Mouse (Mus musculus) liver, embryonic 14.5 days (tissue): ENCODE results near the gene Chmp2b. TPM values are rescaled to one million over a fixed set of nuclear protein-coding genes. Genes with fewer than 3 reads are reported as not detected.
A peak's percentile ranks its signal among the peaks of the same experiment; 100 is the strongest.

ENCODE experiments used
- ATAC-seq: fragments of 200-750 bp; cut with Nextera tagmentation; 2 replicates; pipeline ENCODE4 v1.8.0; 2017; ENCODE audit warnings: moderate number of reproducible peaks, mild to moderate bottlenecking, moderate library complexity; ENCODE audit not compliant: insufficient read depth
- DNase-seq, 3 experiments: peaks; one replicate each; pipeline ENCODE4 v3.0.0-alpha.2; 2012 to 2013; ENCODE audit warnings: low read depth in 3 of 3, low spot score in 3 of 3
- H3K27ac ChIP-seq: fragments of 300-500 bp; sonication (generic); 2 replicates; pipeline ENCODE4 v1.5.1; 2014; ENCODE audit warnings: moderate library complexity, mild to moderate bottlenecking, control low read depth, inconsistent platforms
- H3K27me3 ChIP-seq: fragments of 300-500 bp; sonication (generic); 2 replicates; pipeline ENCODE4 v1.6.1; 2014; ENCODE audit warnings: mild to moderate bottlenecking, low read length, moderate library complexity; ENCODE audit not compliant: control insufficient read depth, insufficient read depth
- H3K36me3 ChIP-seq: fragments of 300-500 bp; sonication (generic); replicated peaks from 2 replicates; pipeline ENCODE4 v1.6.1; 2014; ENCODE audit warnings: low read depth; ENCODE audit not compliant: control insufficient read depth, insufficient read depth
- H3K4me1 ChIP-seq, 2 experiments: fragments of 200-500 bp in 1 of 2; fragments of 300-500 bp in 1 of 2; sonication (generic) in 1 of 2; replicated peaks; 2 replicates each; pipeline ENCODE4 v1.6.1; 2012 to 2014; ENCODE audit warnings: antibody characterized with exemption in 1 of 2, inconsistent platforms in 1 of 2, low read length in 1 of 2; ENCODE audit not compliant: control insufficient read depth in 2 of 2, insufficient read depth in 2 of 2
- H3K4me2 ChIP-seq: fragments of 300-500 bp; sonication (generic); 2 replicates; pipeline ENCODE4 v1.6.1; 2014; ENCODE audit warnings: low read depth, mild to moderate bottlenecking, control low read depth, moderate library complexity
- H3K4me3 ChIP-seq, 2 experiments: fragments of 200-500 bp in 1 of 2; fragments of 300-500 bp in 1 of 2; sonication (generic) in 1 of 2; 2 replicates each; pipeline ENCODE4 v1.5.1; 2012 to 2014; ENCODE audit warnings: low read depth in 2 of 2, low read length in 2 of 2, mild to moderate bottlenecking in 2 of 2, control low read depth in 1 of 2, inconsistent platforms in 1 of 2, moderate library complexity in 1 of 2; ENCODE audit not compliant: insufficient read depth in 1 of 2
- H3K9ac ChIP-seq: fragments of 300-500 bp; sonication (generic); replicated peaks from 2 replicates; pipeline ENCODE4 v1.6.1; 2014; ENCODE audit warnings: mild to moderate bottlenecking, control low read depth, moderate library complexity
- H3K9me3 ChIP-seq: fragments of 300-500 bp; sonication (generic); 2 replicates; pipeline ENCODE4 v1.6.1; 2016; ENCODE audit warnings: low read length, mixed read lengths; ENCODE audit not compliant: control insufficient read depth
- CTCF ChIP-seq: IDR thresholded peaks from 2 replicates; pipeline ENCODE4 v1.5.1; 2016; ENCODE audit warnings: antibody characterized with exemption, low read depth, control low read depth
- EP300 ChIP-seq: IDR thresholded peaks from 2 replicates; pipeline ENCODE4 v1.6.1; 2016; ENCODE audit warnings: antibody characterized with exemption, low read depth
- WGBS: fragments of 180-500 bp; shearing (Covaris S2); extraction: QIAGEN DNeasy Blood & Tissue Kit; methylation state at CpG from one replicate; pipeline ENCODE4 v1.1.7; 2014; ENCODE audit not compliant: insufficient replicate concordance; 5-methylcytosine and 5-hydroxymethylcytosine counted together
- polyA plus RNA-seq, 2 experiments: library from polyadenylated mRNA; depleted of rRNA in 1 of 2; stranded (reverse) in 1 of 2; unstranded in 1 of 2; fragments of >200 nt; fragmentation: Nextera tagmentation in 1 of 2; extraction: Ambion mirVana in 1 of 2; gene quantifications; 2 replicates each; pipeline versions ENCODE4 v1.2.1 to v1.2.3; 2012 to 2014

The Chmp2b gene
- polyA plus RNA-seq, 2 experiments = 6.4 to 13.6 TPM

DNA sequence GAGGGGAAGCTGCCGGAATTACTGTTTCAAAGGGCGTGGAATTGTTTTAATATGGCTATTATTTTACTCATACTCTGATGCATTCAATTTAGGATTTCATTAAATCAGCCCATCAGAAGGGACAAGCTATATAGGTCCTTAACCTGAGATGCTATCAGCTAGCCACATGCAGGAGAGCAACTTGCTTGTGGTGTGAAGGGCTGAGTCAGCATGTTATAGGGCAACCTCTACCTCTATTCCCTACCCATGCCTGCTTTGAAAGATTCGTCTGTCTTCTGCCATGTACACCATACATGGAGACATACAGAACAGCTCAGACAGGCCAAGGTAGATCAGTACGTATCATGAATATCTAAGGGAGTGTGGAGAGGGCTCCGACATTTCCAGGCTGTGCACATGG, 35.8 kb downstream of the Chmp2b start:
- no peak for TF ChIP-seq CTCF
- TF ChIP-seq EP300 = no peak
- no peak overlapping the region for H3K9ac ChIP-seq
- no peaks in the 10 kb centered on the region for H3K27me3 ChIP-seq
- no peaks in the 10 kb centered on the region for H3K4me1 ChIP-seq
- DNase-seq = no peak
- H3K4me3 ChIP-seq = no peak overlapping the region
- H3K36me3 ChIP-seq = no peaks in the 10 kb centered on the region
- H3K4me2 ChIP-seq = no peak overlapping the region
- H3K9me3 ChIP-seq = no peaks in the 10 kb centered on the region
- no peak for ATAC-seq
- H3K27ac ChIP-seq = no peak overlapping the region
- 63% methylated on average over 5 of the region's 5 CpGs for WGBS

DNA sequence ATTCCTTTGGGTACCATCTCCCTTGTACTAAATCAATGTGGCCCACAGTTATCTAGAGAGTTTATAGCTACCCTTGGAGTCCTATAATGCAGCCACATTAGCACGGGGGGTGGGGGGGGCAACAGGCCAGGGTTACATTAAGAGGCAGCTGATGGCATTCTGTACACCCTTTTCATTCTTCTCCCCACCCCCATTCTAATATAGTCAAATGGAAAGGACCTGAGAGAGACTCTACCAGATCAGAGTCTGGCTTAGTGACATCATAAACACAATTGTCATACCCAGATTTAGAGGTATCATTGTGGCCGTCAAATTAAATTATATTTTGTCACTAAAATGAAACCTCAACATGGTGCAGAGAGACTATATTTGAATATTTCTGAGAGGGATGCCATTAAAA, 36.5 kb downstream of the Chmp2b start:
- H3K9me3 ChIP-seq = no peaks in the 10 kb centered on the region
- no peak overlapping the region for H3K9ac ChIP-seq
- ATAC-seq (no peak), DNase-seq (no peak)
- 69% methylated on average over 2 of the region's 2 CpGs for whole genome bisulfite sequencing
- no peak overlapping the region for H3K4me3 ChIP-seq
- H3K27ac ChIP-seq = no peak overlapping the region
- TF ChIP-seq CTCF = no peak
- H3K4me2 ChIP-seq = no peak overlapping the region
- H3K36me3 ChIP-seq = no peaks in the 10 kb centered on the region
- H3K4me1 ChIP-seq = no peaks in the 10 kb centered on the region
- no peaks in the 10 kb centered on the region for H3K27me3 ChIP-seq

DNA sequence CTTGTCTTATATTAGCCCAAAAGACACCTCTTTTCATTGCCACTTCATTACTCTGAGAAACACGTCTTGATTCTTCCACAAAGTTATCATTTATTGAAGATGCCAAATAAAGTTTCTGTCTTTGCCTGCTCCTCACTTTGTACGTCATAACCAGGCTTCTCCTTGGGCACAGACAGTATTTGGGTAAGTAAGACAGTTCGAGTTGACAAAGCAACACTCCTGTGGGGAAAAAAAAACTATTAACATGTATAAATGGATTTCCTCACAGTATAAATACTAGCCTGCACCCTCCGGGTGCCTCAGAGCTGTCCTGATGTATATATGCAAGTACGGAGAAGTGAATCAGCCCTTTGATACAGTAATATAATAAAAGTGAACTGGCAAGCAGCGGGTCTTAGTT, 42.3 kb downstream of the Chmp2b start, which contains the start of gene Pou1f1:
Pou1f1 (plus strand) TSS at position 301 of the 400 bp plus-strand sequence.
- TF ChIP-seq CTCF (no peak), EP300 (no peak)
- WGBS = 63% methylated on average over 6 of the region's 6 CpGs
- Histone ChIP-seq H3K27ac (no peak within 1 kb of the TSS), H3K36me3 (no peaks in the 10 kb centered on the region), H3K9ac (no peak within 1 kb of the TSS), H3K27me3 (no peaks in the 10 kb centered on the region), H3K9me3 (no peaks in the 10 kb centered on the region), H3K4me2 (no peak within 1 kb of the TSS), H3K4me3 (no peak within 1 kb of the TSS), H3K4me1 (no peaks in the 10 kb centered on the region)
- DNase-seq (no peak), ATAC-seq (no peak)

DNA sequence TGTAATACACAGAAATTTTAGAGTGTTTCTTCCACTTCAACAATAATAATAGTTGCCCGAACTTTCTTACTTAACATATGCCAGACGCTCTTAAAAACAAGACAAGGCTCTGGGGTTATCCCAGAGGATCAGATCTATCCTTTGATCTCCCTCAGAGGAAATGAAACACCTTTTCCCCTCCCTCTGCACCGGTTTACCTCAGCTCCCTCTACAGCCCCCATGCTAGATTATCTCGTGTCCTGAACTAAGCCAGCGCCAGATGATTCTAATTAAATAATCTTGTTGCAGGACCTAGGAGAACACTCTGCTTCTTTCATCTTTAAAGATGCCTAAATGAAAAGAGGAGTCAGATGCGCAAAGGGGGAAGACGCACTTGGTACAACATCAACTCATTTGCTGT, 48.3 kb downstream of the Chmp2b start:
- DNase-seq (no peak), ATAC-seq (no peak)
- no peaks in the 10 kb centered on the region for H3K4me1 ChIP-seq
- H3K27me3 ChIP-seq = no peaks in the 10 kb centered on the region
- 66% methylated on average over 7 of the region's 7 CpGs for WGBS
- no peak for TF ChIP-seq CTCF
- no peak for TF ChIP-seq EP300
- H3K4me3 ChIP-seq = no peak overlapping the region
- H3K36me3 ChIP-seq = no peaks in the 10 kb centered on the region
- H3K27ac ChIP-seq = no peak overlapping the region
- H3K4me2 ChIP-seq = no peak overlapping the region
- no peak overlapping the region for H3K9ac ChIP-seq
- no peaks in the 10 kb centered on the region for H3K9me3 ChIP-seq

DNA sequence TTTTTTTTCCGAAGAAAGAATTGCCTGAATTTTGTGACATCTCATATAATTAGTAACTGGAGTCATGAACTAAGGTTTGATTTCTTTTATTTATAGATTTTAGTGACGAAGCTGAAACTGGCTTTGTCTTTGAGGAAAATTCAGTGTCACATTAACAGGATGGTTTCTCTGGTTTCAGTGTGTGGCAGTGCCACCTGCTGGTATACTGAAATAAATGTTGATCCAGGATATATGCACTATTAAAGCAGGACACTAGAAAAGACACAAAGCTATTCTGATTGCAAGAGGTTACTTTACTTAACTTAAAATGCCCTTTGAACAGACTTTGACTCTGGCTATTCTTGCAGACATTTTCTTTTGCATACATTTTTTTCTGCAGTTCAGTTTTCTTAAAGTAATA, 65.5 kb downstream of the Chmp2b start:
- no peak overlapping the region for H3K4me2 ChIP-seq
- no peaks in the 10 kb centered on the region for H3K9me3 ChIP-seq
- H3K27ac ChIP-seq = no peak overlapping the region
- H3K27me3 ChIP-seq = no peaks in the 10 kb centered on the region
- TF ChIP-seq EP300 (no peak), CTCF (peak; percentile 34; the same call in 1 of the 2 replicates)
- DNase-seq (no peak), ATAC-seq (no peak)
- no peaks in the 10 kb centered on the region for H3K4me1 ChIP-seq
- 30% methylated on average over 2 of the region's 2 CpGs for WGBS
- no peak overlapping the region for H3K9ac ChIP-seq
- no peaks in the 10 kb centered on the region for H3K36me3 ChIP-seq
- no peak overlapping the region for H3K4me3 ChIP-seq
